Mouse (Mus musculus) cerebellum, adult 18-20 months (tissue): Measurements from ENCODE around the gene Agtrap.

ENCODE experiments used
- DNase-seq, 2 experiments: peaks; one replicate each; pipeline ENCODE4 v3.0.0; 2021

Agtrap gene

GRCm38 (mm10) chr4:148101801-148102527 lies 14.1 kb upstream of the Agtrap start:
- DNase-seq = peak; percentile 64 to 70

GRCm38 (mm10) chr4:148098666-148099065 lies 10.8 kb upstream of the Agtrap start:
- DNase-seq = no peak

GRCm38 (mm10) chr4:148097936-148098335 lies 10.1 kb upstream of the Agtrap start:
- no peak for DNase-seq

GRCm38 (mm10) chr4:148095081-148095480 lies 7.2 kb upstream of the Agtrap start:
- no peak for DNase-seq

GRCm38 (mm10) chr4:148094161-148094560 lies 6.3 kb upstream of the Agtrap start:
- DNase-seq = no peak

- DNase-seq = no peak
Measured at GRCm38 (mm10) chr4:148092551-148093271, 4.9 kb upstream of the Agtrap start.

- no peak for DNase-seq
Measured at GRCm38 (mm10) chr4:148091181-148091580, 3.4 kb upstream of the Agtrap start.

GRCm38 (mm10) chr4:148089166-148089565 lies 1.3 kb upstream of the Agtrap start:
- DNase-seq = no peak

- no peak for DNase-seq
Measured at GRCm38 (mm10) chr4:148087091-148087906, 532 bp downstream of the Agtrap start.

- no peak for DNase-seq
Measured at GRCm38 (mm10) chr4:148085907-148086305, 1.9 kb downstream of the Agtrap start.

GRCm38 (mm10) chr4:148085131-148085906 lies 2.5 kb downstream of the Agtrap start:
- DNase-seq = no peak

- DNase-seq = no peak
Measured at GRCm38 (mm10) chr4:148084261-148084714, 3.5 kb downstream of the Agtrap start.

- DNase-seq = no peak
Measured at GRCm38 (mm10) chr4:148083176-148083899, 4.5 kb downstream of the Agtrap start.

GRCm38 (mm10) chr4:148082257-148083044 lies 5.4 kb downstream of the Agtrap start:
- DNase-seq = peak; percentile 54 to 60

- no peak for DNase-seq
Measured at GRCm38 (mm10) chr4:148081201-148081600, 6.6 kb downstream of the Agtrap start.

GRCm38 (mm10) chr4:148080597-148080973 lies 7.2 kb downstream of the Agtrap start:
- peak; percentile 53 to 56 for DNase-seq

- DNase-seq = no peak
Measured at GRCm38 (mm10) chr4:148079944-148080596, 7.8 kb downstream of the Agtrap start.

- no peak for DNase-seq
Measured at GRCm38 (mm10) chr4:148079212-148079611, 8.6 kb downstream of the Agtrap start.

- no peak for DNase-seq
Measured at GRCm38 (mm10) chr4:148075881-148076280, 11.9 kb downstream of the Agtrap start.

GRCm38 (mm10) chr4:148075259-148075658 lies 12.6 kb downstream of the Agtrap start:
- DNase-seq = peak; percentile 47 to 50
